Mouse (Mus musculus): ENCODE data around the gene Copz2.

- TF ChIP-seq EP300 (IDR thresholded peaks at IDR 0.05; ENCODE audit: low read depth) (no peak), CTCF (IDR thresholded peaks at IDR 0.05; ENCODE audit: low read depth) (no peak)
Measured at GRCm38 (mm10) chr11:96862534-96862933, 12.9 kb downstream of the Copz2 start.
